Mouse (Mus musculus) kidney, embryonic 15.5 days (tissue): ENCODE data around the gene Akap7. TPM values are rescaled to one million over a fixed set of nuclear protein-coding genes. Genes with fewer than 3 reads are reported as not detected.

ENCODE experiments used
- ATAC-seq: fragments of 200-750 bp; cut with Nextera tagmentation; replicated peaks from 2 replicates; pipeline ENCODE4 v1.8.0; 2017; ENCODE audit warnings: moderate TSS enrichment; ENCODE audit not compliant: low FRiP score
- H3K27ac ChIP-seq: fragments of 300-500 bp; sonication (generic); 2 replicates; pipeline ENCODE4 v1.5.1; 2015; ENCODE audit warnings: mild to moderate bottlenecking, inconsistent platforms
- H3K27me3 ChIP-seq: fragments of 300-500 bp; sonication (generic); 2 replicates; pipeline ENCODE4 v1.6.1; 2015; ENCODE audit warnings: inconsistent platforms
- H3K36me3 ChIP-seq: fragments of 300-500 bp; sonication (generic); 2 replicates; pipeline ENCODE4 v1.6.1; 2015; ENCODE audit warnings: inconsistent platforms
- H3K4me1 ChIP-seq: fragments of 300-500 bp; sonication (generic); 2 replicates; pipeline ENCODE4 v1.6.1; 2015; ENCODE audit warnings: inconsistent platforms
- H3K4me2 ChIP-seq: fragments of 300-500 bp; sonication (generic); 2 replicates; pipeline ENCODE4 v1.6.1; 2015; ENCODE audit warnings: moderate library complexity, mild to moderate bottlenecking, inconsistent platforms
- H3K4me3 ChIP-seq: fragments of 300-500 bp; sonication (generic); replicated peaks from 2 replicates; pipeline ENCODE4 v1.5.1; 2015; ENCODE audit warnings: mild to moderate bottlenecking, inconsistent platforms
- H3K9ac ChIP-seq: fragments of 300-500 bp; sonication (generic); 2 replicates; pipeline ENCODE4 v1.6.1; 2015; ENCODE audit warnings: mild to moderate bottlenecking, inconsistent platforms
- H3K9me3 ChIP-seq: fragments of 300-500 bp; sonication (generic); replicated peaks from 2 replicates; pipeline ENCODE4 v1.6.1; 2016; ENCODE audit warnings: inconsistent platforms
- WGBS: fragments of 180-500 bp; shearing (Covaris S2); methylation state at CpG from one replicate; pipeline ENCODE4 v1.1.7; 2015; ENCODE audit warnings: mixed read lengths; 5-methylcytosine and 5-hydroxymethylcytosine counted together
- polyA plus RNA-seq: library from polyadenylated mRNA; unstranded; fragments of >200 nt; fragmentation: Nextera tagmentation; extraction: Ambion mirVana; gene quantifications from 2 replicates; pipeline ENCODE4 v1.2.1, GENCODE M21; 2015

Akap7 gene
- polyA plus RNA-seq, 1 experiment from 2014 or later = 26.7 TPM

DNA sequence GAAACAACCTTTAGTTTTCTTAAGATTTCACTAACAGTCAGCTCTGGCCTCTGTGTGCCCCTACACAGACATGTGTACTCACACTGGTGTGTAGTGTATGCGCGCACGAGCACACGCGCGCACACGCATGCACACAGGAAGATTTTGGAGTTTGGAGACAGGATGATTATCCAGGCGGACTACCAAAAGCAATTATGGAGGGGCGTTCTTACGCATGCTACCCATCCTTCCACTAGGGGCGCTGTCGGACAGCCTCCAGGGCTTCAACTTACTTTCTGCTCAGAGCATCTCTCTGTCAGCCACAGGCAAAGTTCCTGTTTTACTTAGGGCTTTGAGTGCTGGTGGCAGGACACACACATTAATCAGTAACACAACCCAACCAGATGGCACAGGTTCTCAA, 57.6 kb downstream of the Akap7 start:
- H3K36me3 ChIP-seq = no peaks in the 10 kb centered on the region
- no peak overlapping the region for H3K27ac ChIP-seq
- WGBS = 50% methylated on average over 12 of the region's 12 CpGs
- H3K4me2 ChIP-seq = no peak overlapping the region
- H3K4me1 ChIP-seq = no peaks in the 10 kb centered on the region
- H3K9me3 ChIP-seq = no peaks in the 10 kb centered on the region
- ATAC-seq = peak; percentile 36; the same call in 1 of the 2 replicates
- no peak overlapping the region for H3K4me3 ChIP-seq
- no peak overlapping the region for H3K9ac ChIP-seq
- no peaks in the 10 kb centered on the region for H3K27me3 ChIP-seq

DNA sequence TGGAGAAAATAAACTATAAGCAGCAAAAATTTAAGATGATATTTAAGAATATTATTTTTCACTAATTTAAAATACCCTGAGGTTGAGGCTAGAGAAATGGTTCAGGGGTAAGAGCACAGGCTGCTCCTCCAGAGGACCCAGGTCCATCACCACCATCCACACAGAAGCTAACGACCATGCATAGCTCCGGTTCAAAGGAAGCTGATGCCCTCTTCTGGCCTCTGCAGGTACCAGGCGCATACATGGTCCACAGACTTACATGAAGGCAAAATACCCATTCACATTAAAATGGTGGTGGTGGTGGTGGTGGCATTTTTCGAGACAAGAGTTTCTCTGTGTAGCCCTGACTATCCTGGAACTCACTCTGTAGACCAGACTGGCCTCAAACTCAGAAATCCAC, 61.5 kb downstream of the Akap7 start:
- H3K4me2 ChIP-seq = no peak overlapping the region
- H3K4me3 ChIP-seq = no peak overlapping the region
- H3K27me3 ChIP-seq = no peaks in the 10 kb centered on the region
- no peaks in the 10 kb centered on the region for H3K9me3 ChIP-seq
- no peak for ATAC-seq
- WGBS = 63% methylated on average over 4 of the region's 4 CpGs
- no peak overlapping the region for H3K27ac ChIP-seq
- H3K4me1 ChIP-seq = no peaks in the 10 kb centered on the region
- no peaks in the 10 kb centered on the region for H3K36me3 ChIP-seq
- H3K9ac ChIP-seq = no peak overlapping the region

DNA sequence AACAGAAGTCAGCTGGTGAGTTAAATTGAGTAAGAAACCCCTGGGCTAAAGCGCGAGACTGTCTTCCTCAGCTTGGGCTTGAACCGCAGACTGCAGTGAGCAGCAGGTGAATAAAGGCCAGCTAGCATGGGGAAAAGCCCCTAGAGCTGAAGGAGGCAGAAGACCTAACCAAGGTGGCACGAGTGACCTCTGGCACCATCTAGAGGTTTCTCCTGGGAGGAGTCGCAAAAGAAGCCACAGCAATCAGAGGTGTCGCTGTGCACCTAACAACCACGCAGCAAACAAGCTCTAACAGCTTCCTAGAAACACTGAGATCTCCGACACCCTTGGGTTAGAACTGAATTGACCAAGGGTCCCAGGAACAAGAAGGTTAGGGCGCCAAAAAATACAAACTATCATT, 68.5 kb downstream of the Akap7 start:
- Histone ChIP-seq H3K27ac (no peak overlapping the region), H3K4me2 (no peak overlapping the region), H3K36me3 (no peaks in the 10 kb centered on the region), H3K9ac (no peak overlapping the region), H3K4me3 (no peak overlapping the region), H3K4me1 (no peaks in the 10 kb centered on the region), H3K27me3 (no peaks in the 10 kb centered on the region), H3K9me3 (no peaks in the 10 kb centered on the region)
- WGBS = 24% methylated on average over 9 of the region's 9 CpGs
- no peak; the same call in 1 of the 2 replicates for ATAC-seq

DNA sequence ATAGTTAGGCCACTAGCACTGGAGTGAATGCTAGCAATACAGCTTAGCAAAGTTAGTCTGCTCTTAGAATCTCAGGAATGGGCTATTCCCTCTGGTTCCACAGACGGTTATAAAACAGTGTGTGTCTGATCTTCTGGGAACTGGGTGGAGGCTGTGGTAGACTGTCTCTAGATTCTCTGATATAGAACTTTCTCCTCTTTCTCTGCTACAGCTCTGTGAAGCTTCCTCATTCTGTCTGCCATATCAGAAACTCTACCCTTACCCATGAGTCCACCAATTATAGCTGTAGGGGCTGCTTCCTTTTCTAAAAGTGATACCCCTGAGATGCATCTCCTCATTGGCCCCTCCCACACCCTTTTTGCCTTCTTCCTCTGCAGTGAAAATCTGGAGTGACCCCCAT, 73.6 kb downstream of the Akap7 start:
- Histone ChIP-seq H3K4me1 (no peaks in the 10 kb centered on the region), H3K27me3 (no peaks in the 10 kb centered on the region), H3K36me3 (no peaks in the 10 kb centered on the region), H3K4me3 (no peak overlapping the region), H3K9me3 (no peaks in the 10 kb centered on the region), H3K27ac (no peak overlapping the region), H3K4me2 (no peak overlapping the region), H3K9ac (no peak overlapping the region)
- WGBS = 74% methylated on average over 1 of the region's 1 CpGs
- ATAC-seq = no peak

DNA sequence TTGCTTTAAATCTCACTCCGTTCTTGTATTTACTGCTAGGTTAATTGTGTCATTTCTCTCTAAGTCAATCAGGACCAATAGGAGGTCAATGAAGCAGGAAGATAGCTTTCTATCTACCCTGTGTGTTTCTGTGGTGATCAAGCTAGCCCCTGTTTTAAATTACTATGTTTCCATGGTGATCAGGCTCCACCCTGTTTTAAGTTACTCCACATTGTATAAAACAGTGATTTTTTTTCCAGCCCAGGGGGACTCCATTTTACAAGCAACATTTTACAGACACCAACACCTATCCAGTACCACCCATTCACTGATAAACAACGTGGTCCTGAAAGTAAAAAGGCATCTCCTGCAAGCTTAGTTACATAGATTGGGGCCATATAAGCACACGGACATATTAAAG, 75.0 kb downstream of the Akap7 start:
- 46% methylated on average over 3 of the region's 3 CpGs for WGBS
- no peak for ATAC-seq

DNA sequence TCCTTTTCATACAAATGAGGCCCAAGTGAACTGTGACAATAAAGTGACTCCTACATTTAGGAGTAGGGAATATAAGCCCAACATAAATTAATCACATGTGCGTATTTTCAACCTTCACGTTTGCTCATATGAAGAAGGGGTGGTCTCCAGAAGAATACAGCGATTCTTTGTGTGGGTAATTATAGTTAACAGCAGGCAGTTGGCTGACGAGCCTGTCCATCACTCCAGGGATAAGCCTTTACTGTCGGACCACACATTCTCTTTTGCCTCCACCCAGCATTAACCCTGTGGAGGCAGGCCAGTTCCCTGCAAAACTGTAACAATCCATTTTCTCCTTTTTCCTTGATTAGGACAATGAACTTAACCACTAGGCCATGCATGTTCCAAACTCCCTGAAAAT, 76.3 kb downstream of the Akap7 start:
- Histone ChIP-seq H3K27ac (no peak overlapping the region), H3K4me1 (no peaks in the 10 kb centered on the region), H3K9me3 (no peaks in the 10 kb centered on the region), H3K36me3 (no peaks in the 10 kb centered on the region), H3K4me2 (no peak overlapping the region), H3K27me3 (no peaks in the 10 kb centered on the region), H3K4me3 (no peak overlapping the region), H3K9ac (no peak overlapping the region)
- WGBS = 54% methylated on average over 5 of the region's 5 CpGs
- ATAC-seq = no peak

More for the DNA sequence above, 75.0 kb downstream of the Akap7 start:
- Histone ChIP-seq H3K36me3 (no peaks in the 10 kb centered on the region), H3K27ac (no peak overlapping the region), H3K4me3 (no peak overlapping the region), H3K4me1 (no peaks in the 10 kb centered on the region), H3K9me3 (no peaks in the 10 kb centered on the region), H3K9ac (no peak overlapping the region), H3K27me3 (no peaks in the 10 kb centered on the region), H3K4me2 (no peak overlapping the region)

DNA sequence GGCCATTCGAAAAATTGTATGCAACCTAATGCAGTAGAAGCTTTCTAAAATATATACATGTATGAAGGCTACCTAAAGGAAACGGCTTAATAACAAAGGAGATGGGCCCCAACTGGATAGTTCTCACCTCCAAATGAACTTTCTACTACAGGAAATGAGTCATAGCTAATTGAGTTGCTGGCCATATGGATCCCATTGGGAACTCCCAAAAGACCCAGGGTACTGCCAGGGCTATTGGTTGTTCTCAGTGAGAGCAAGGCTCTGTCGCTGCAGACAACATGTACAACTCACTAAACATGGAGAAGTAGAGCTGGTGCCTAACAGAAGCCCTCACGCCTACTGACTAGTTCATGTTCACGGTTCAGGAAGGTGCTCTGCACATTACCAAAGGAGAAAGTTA, 83.3 kb downstream of the Akap7 start:
- Histone ChIP-seq H3K27ac (no peak overlapping the region), H3K9me3 (no peaks in the 10 kb centered on the region), H3K4me2 (no peak overlapping the region), H3K9ac (no peak overlapping the region), H3K4me3 (no peak overlapping the region), H3K36me3 (no peaks in the 10 kb centered on the region), H3K27me3 (no peaks in the 10 kb centered on the region), H3K4me1 (peaks cover 8% of the 10 kb centered on the region; the same call in 1 of the 2 replicates)
- ATAC-seq = no peak
- 72% methylated on average over 5 of the region's 5 CpGs for WGBS

DNA sequence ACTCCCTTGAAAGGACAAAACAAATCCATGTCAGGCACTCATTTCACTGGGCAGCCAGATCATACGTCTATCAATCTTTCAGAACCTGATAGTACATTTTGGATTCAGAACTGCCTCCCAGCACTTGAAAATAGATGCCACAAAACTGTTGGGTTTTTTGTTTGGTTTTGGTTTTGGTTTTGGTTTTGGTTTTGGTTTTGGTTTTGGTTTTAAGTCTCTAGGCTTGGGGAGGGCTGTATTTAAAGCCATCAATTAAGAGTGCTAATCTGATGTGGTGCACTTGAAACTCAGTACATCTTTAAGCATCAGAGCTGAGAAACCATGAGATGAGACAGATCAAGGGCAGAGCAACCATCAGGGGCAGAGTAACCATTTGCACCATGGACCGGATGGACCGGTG, 86.9 kb downstream of the Akap7 start:
- Histone ChIP-seq H3K4me3 (no peak overlapping the region), H3K27me3 (no peaks in the 10 kb centered on the region), H3K9ac (no peak overlapping the region), H3K27ac (no peak overlapping the region), H3K36me3 (no peaks in the 10 kb centered on the region), H3K4me1 (peaks cover 10% of the 10 kb centered on the region; the same call in 1 of the 2 replicates), H3K4me2 (no peak overlapping the region), H3K9me3 (no peaks in the 10 kb centered on the region)
- WGBS = 94% methylated on average over 3 of the region's 3 CpGs
- no peak for ATAC-seq

DNA sequence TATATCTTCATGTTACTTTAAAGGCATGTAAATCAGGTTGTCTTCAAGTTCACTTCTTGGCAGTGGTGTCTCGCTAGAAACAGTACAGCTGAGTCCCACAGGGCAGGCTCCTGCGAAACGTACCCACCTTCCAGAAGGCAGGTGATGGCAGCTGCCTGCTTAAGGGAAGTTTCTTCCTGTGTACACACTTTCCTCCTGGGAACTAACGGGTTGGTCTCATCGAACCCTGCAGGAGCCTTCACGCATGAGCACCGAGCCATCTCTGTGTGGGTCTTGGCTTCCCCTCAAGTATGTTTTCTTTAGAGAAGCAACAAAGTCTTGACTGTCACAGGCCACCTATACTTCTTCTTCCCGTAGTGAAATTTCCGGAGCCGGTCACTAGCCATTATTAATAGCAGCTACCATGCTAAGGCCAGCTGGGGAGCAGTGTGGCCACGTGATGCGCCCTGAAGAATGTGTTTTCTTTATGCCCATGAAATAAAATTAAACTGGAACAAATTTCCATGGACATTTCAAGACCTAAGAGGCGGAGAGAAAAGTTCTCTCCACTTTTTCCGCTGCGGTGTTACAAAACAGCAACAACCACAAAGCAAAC, 87.7 kb downstream of the Akap7 start:
- H3K9me3 ChIP-seq = no peaks in the 10 kb centered on the region
- 62% methylated on average over 15 of the region's 15 CpGs for WGBS
- H3K4me2 ChIP-seq = no peak overlapping the region

DNA sequence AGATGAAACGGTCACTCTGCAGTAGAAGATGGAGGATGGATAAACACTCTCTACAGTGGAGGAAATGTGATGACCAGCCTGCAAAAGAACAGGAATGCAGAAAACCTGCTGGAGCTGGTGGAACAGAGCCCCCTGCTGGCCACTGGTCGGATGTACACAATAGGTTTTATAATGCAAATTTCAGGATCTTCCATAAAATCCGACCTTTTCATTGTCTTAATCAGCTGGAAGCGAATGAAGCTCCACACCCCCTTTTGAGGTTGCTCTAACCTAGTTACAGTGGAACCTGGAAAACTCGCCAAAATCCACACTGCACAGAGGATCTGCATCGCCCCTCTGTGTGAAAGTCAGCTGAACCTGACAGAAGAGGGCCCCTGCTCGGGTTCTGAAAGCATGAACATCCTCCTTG, 88.4 kb downstream of the Akap7 start:
- peaks cover 3% of the 10 kb centered on the region; the same call in 1 of the 2 replicates for H3K4me1 ChIP-seq
- no peaks in the 10 kb centered on the region for H3K36me3 ChIP-seq
- H3K9ac ChIP-seq = no peak overlapping the region
- 0 out of 2 replicates have a peak overlapping the region, but pooled peaks have one; percentile 35 for H3K4me2 ChIP-seq
- no peak overlapping the region for H3K4me3 ChIP-seq
- H3K27ac ChIP-seq = no peak overlapping the region
- WGBS = 20% methylated on average over 7 of the region's 7 CpGs
- H3K27me3 ChIP-seq = no peaks in the 10 kb centered on the region
- ATAC-seq = 0 out of 2 replicates have a peak, but pooled peaks have one; percentile 61
- H3K9me3 ChIP-seq = no peaks in the 10 kb centered on the region

More for the DNA sequence above, 87.7 kb downstream of the Akap7 start:
- Histone ChIP-seq H3K4me1 (peaks cover 10% of the 10 kb centered on the region; the same call in 1 of the 2 replicates), H3K9ac (no peak overlapping the region), H3K27me3 (no peaks in the 10 kb centered on the region), H3K36me3 (no peaks in the 10 kb centered on the region), H3K4me3 (no peak overlapping the region), H3K27ac (no peak overlapping the region)
- 0 out of 2 replicates have a peak, but pooled peaks have one; percentile 37 for ATAC-seq

DNA sequence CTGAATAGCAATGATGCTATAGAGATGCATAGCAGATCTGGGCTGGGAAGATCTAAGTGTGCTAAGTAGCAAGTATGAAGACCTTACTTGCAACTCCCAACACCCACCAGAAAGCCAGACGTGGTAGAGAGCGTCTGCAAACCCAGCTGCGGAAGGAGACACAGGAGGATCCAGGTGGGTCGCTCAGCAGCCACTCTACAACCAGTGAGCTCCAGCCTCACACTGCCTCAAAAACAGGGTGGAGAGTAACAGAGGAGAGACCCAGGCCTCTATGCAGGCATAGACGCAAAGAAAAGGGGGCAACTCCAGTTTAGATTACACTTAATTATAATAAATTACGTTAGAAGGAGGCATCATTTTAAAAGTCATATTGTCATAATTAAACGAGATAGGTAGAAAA, 88.9 kb downstream of the Akap7 start:
- no peak for ATAC-seq
- H3K4me2 ChIP-seq = no peak overlapping the region

DNA sequence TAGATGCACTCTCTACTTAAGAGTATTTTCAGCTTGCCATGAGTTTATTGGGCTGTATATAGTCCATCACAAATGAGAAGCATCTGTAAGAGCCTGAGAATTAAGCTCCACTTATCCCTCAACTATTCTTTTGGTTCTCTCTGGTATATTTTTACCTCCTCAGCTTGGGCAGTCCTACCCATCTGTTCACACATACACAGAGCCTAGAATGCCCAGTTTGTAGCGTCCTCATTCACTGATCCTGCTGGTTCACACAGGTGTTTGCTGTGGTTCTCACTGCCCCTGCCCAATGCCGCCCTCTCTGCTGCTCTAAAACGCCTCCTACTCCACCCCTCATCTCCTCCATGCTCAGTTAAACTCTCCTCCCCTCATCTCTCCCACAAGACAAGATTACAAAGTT, 91.7 kb downstream of the Akap7 start:
- no peak overlapping the region for H3K4me3 ChIP-seq
- 73% methylated on average over 3 of the region's 3 CpGs for WGBS
- H3K27me3 ChIP-seq = no peaks in the 10 kb centered on the region
- H3K4me2 ChIP-seq = no peak overlapping the region
- H3K36me3 ChIP-seq = no peaks in the 10 kb centered on the region
- ATAC-seq = no peak
- H3K9ac ChIP-seq = no peak overlapping the region
- no peaks in the 10 kb centered on the region for H3K9me3 ChIP-seq
- H3K4me1 ChIP-seq = 0 out of 2 replicates have a peak, but pooled peaks cover 2% of the 10 kb centered on the region
- H3K27ac ChIP-seq = no peak overlapping the region

More for the DNA sequence above, 88.9 kb downstream of the Akap7 start:
- 0 out of 2 replicates have a peak, but pooled peaks cover 2% of the 10 kb centered on the region for H3K4me1 ChIP-seq
- 70% methylated on average over 7 of the region's 7 CpGs for WGBS
- no peaks in the 10 kb centered on the region for H3K9me3 ChIP-seq
- no peak overlapping the region for H3K27ac ChIP-seq
- H3K36me3 ChIP-seq = no peaks in the 10 kb centered on the region
- no peak overlapping the region for H3K9ac ChIP-seq
- no peak overlapping the region for H3K4me3 ChIP-seq
- H3K27me3 ChIP-seq = no peaks in the 10 kb centered on the region

DNA sequence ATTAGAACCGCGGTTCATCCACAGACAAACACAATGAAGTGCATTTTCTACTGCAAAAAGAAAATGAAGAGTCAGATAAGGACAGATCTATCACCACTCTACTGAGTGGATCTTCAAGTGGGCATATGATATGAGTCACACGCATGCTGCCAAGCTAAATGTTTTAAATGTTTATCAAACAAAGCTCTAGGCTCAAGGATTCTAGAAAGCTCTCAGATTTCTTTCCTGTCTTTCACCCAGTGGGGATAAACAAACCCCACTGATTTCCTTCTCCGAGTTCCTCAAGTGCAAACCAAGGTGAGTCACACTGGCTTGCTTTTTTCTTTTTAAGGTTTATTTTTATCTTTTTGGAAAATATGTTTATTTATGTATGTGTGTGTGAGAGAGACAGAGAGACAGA, 94.0 kb downstream of the Akap7 start:
- WGBS = 81% methylated on average over 4 of the region's 4 CpGs
- no peak overlapping the region for H3K4me2 ChIP-seq
- no peaks in the 10 kb centered on the region for H3K36me3 ChIP-seq
- no peaks in the 10 kb centered on the region for H3K4me1 ChIP-seq
- no peaks in the 10 kb centered on the region for H3K9me3 ChIP-seq
- H3K9ac ChIP-seq = no peak overlapping the region
- H3K4me3 ChIP-seq = no peak overlapping the region
- no peak for ATAC-seq
- H3K27me3 ChIP-seq = no peaks in the 10 kb centered on the region
- no peak overlapping the region for H3K27ac ChIP-seq
